Mouse (Mus musculus) left cerebral cortex, postnatal 14 days (tissue): ENCODE measurements at regions not wholly inside any gene's neighbourhood (a gene's known extent, or its start where the extent isn't known, plus 50 kb on each side); places are given as distances from the start of the nearest gene placed in this dataset.
A peak's percentile ranks its signal among the peaks of the same experiment; 100 is the strongest.
"Not testable (repeated sequence)": the region's sequence is repeated elsewhere in the genome, so short reads cannot be mapped to it uniquely, and the experiment has no call there.

Experiments
- DNase-seq, 2 experiments: peaks; one replicate each; pipeline ENCODE4 v3.0.0; 2021 to 2022; ENCODE audit warnings: low spot score in 2 of 2, mixed read lengths in 1 of 2
- intact Hi-C: fragments of 180-260 bp; cut with DNase I; formaldehyde crosslinking; loops from one replicate; pipeline ENCODE4 v1.15.1; 2025

DNA sequence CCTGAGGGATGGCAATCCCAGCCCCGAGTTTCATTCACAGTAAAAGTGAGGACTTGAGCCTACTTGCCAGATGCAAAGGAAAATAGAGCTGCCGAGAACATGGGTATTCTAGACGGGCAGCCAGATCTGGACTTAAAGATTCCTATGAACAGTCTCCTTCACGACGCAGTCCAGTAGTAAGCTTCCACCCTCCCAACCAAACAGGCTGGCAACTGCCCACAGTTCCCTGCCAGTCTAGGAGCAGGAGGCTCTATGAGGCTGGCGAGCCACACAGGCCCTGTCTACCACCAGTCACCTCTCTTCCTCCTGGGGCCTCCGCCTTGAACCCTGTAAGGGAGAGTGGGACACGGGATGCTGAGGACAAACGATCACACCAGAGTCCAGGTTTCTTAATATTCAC is 153.5 kb upstream of the Snrpn start:
- DNase-seq = no peak
- intact Hi-C loops = no loop called here

- intact Hi-C loops = not testable (repeated sequence)
These were observed 104.3 kb upstream of the Snrpn start for GRCm38 (mm10) chr7:60244187-60244866.

DNA sequence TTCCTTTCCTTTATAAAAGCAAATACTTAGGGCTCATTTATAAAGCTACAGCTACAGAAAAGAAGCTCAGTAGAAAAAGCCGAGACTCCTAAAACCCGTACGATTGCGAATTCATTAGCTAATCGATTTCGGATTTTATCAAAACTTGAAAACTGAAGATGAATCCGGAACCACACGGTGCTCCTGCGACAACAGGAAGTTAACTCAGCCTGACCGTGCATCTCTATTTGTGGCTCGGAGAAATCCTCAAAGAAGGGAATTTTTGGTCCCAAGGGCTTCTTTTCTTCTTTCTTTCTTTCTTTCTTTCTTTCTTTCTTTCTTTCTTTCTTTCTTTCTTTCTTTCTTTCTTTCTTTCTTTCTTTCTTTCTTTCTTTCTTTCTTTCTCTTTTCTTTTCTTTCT is 103.7 kb upstream of the Snrpn start:
- intact Hi-C loops = not testable (repeated sequence)

More at GRCm38 (mm10) chr7:60244187-60244866, 104.3 kb upstream of the Snrpn start:
- DNase-seq = peak in 1 of 2 experiments; percentile 13

DNA sequence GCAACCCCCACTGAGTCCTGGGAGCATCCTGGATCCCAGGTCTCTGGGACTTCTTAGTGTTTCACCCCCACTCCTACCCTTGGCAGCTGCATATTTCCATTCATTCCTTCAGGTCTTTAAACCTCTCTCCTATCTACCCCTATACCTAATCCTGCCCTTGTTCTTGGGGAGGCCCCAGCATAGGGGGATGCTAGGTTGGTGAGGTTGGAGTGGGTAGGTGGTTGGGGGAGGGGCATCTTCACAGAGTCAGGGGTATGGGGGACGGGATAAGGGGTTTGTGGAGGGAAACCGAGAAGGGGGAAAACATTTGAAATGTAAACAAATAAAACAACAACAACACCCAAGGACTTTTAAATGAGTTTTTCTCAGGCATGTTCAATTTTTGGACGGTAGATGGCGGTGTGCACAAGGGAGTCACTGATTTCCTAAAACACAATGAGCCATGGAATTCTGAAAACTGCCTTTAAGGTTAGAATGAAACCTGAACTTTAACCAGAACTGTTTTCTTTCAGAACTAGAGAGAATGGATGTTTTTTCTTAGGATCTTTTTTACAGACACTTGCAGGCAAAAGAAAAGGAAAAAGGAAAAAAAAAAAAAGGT is 98.7 kb upstream of the Snrpn start:
- intact Hi-C loops = not testable (repeated sequence)

More for the DNA sequence above, 103.7 kb upstream of the Snrpn start:
- DNase-seq = peak; percentile 26 to 49

GRCm38 (mm10) chr7:60216358-60217273 is 76.6 kb upstream of the Snrpn start:
- DNase-seq = peak; percentile 45 to 69
- intact Hi-C loops = not testable (repeated sequence)

More for the DNA sequence above, 98.7 kb upstream of the Snrpn start:
- DNase-seq = peak; percentile 16 to 39
